In genomic region chr10:43081316-43081715, GRCm38 (mm10) we compare ENCODE assay signal across 16 mouse cellular contexts.
DNase-seq lines count a peak whose midpoint lies in the region; ATAC-seq and TF ChIP-seq lines count a peak whose summit lies in the region.
"Had no signal": no experiment of that assay in that cellular context is flagged by ENCODE, and none has a peak within 500 bp of the region (broad histone marks: within the 10 kb centered on the region; RNA-seq: fewer than 3 reads in every experiment).

No protein-coding gene starts in this region.

- no peaks in the 10 kb centered on the region for H3K9me3 ChIP-seq in forebrain, embryonic 16.5 days (ENCODE audit: control insufficient read depth, low read length)
- H3K9me3 ChIP-seq in forebrain, embryonic 12.5 days: no peaks in the 10 kb centered on the region
- no peaks in the 10 kb centered on the region for H3K9me3 ChIP-seq in lung, embryonic 14.5 days (ENCODE audit: low read depth, low read length)
- H3K9me3 ChIP-seq: embryonic facial prominence, embryonic 12.5 days; forebrain, embryonic 15.5 days; megakaryocyte, embryonic 14.5 days had no signal

- WGBS in forebrain, embryonic 16.5 days: 37% methylated on average over 3 of the region's 3 CpGs
- 77% methylated on average over 3 of the region's 3 CpGs for WGBS in forebrain, embryonic 12.5 days
- 72% methylated on average over 3 of the region's 3 CpGs for WGBS in lung, embryonic 14.5 days

- no peak overlapping the region for H3K4me2 ChIP-seq in forebrain, embryonic 16.5 days (ENCODE audit: low read length)
- H3K4me2 ChIP-seq in forebrain, embryonic 12.5 days: no peak overlapping the region
- H3K4me2 ChIP-seq in lung, embryonic 14.5 days: no peak overlapping the region
- H3K4me2 ChIP-seq: embryonic facial prominence, embryonic 12.5 days; forebrain, embryonic 15.5 days had no signal

- TF ChIP-seq CTCF in lung, embryonic 14.5 days (IDR thresholded peaks at IDR 0.05; ENCODE audit: low read depth): no peak

- peaks cover 28% of the 10 kb centered on the region for H3K4me1 ChIP-seq in forebrain, embryonic 16.5 days (replicated peaks; ENCODE audit: control insufficient read depth, insufficient read depth, low read length)
- H3K4me1 ChIP-seq in forebrain, embryonic 12.5 days: peaks cover 24% of the 10 kb centered on the region
- no peaks in the 10 kb centered on the region for H3K4me1 ChIP-seq in lung, embryonic 14.5 days (ENCODE audit: insufficient read depth)
- H3K4me1 ChIP-seq: embryonic facial prominence, embryonic 12.5 days; megakaryocyte, embryonic 14.5 days had no signal

- H3K4me3 ChIP-seq in forebrain, embryonic 16.5 days (replicated peaks; ENCODE audit: low read length): no peak overlapping the region
- no peak overlapping the region for H3K4me3 ChIP-seq in forebrain, embryonic 12.5 days (replicated peaks)
- no peak overlapping the region for H3K4me3 ChIP-seq in lung, embryonic 14.5 days (ENCODE audit: low read depth, low read length)
- H3K4me3 ChIP-seq: embryonic facial prominence, embryonic 12.5 days; forebrain, embryonic 15.5 days; left cerebral cortex, adult 2 months; megakaryocyte, embryonic 14.5 days had no signal

- H3K9ac ChIP-seq in forebrain, embryonic 16.5 days (replicated peaks; ENCODE audit: low read depth, low read length): no peak overlapping the region
- H3K9ac ChIP-seq in forebrain, embryonic 12.5 days: no peak overlapping the region
- no peak overlapping the region for H3K9ac ChIP-seq in lung, embryonic 14.5 days
- H3K9ac ChIP-seq: embryonic facial prominence, embryonic 12.5 days; forebrain, embryonic 15.5 days had no signal

- H3K36me3 ChIP-seq in forebrain, embryonic 16.5 days (ENCODE audit: control insufficient read depth, insufficient read depth): no peaks in the 10 kb centered on the region
- H3K36me3 ChIP-seq in forebrain, embryonic 12.5 days (replicated peaks): no peaks in the 10 kb centered on the region
- no peaks in the 10 kb centered on the region for H3K36me3 ChIP-seq in lung, embryonic 14.5 days (ENCODE audit: insufficient read depth)
- H3K36me3 ChIP-seq: embryonic facial prominence, embryonic 12.5 days; forebrain, embryonic 15.5 days had no signal

- no peak overlapping the region for H3K27ac ChIP-seq in forebrain, embryonic 16.5 days (ENCODE audit: low read length)
- H3K27ac ChIP-seq in forebrain, embryonic 12.5 days: no peak overlapping the region
- H3K27ac ChIP-seq in lung, embryonic 14.5 days (ENCODE audit: low read depth): no peak overlapping the region
- H3K27ac ChIP-seq: embryonic facial prominence, embryonic 12.5 days; forebrain, embryonic 15.5 days; kidney, postnatal 0 days had no signal

- H3K27me3 ChIP-seq in forebrain, embryonic 16.5 days (replicated peaks; ENCODE audit: control insufficient read depth, insufficient read depth, low read length): no peaks in the 10 kb centered on the region
- H3K27me3 ChIP-seq in forebrain, embryonic 12.5 days: no peaks in the 10 kb centered on the region
- no peaks in the 10 kb centered on the region for H3K27me3 ChIP-seq in lung, embryonic 14.5 days (ENCODE audit: insufficient read depth, low read length)
- H3K27me3 ChIP-seq: embryonic facial prominence, embryonic 12.5 days; forebrain, embryonic 15.5 days had no signal

- peak; percentile 17 for DNase-seq in lung, embryonic 14.5 days
- no peak for DNase-seq in lung, postnatal 25 days (ENCODE audit: low spot score)
- DNase-seq in adrenal gland, postnatal 14 days: peak; percentile 54
- peak; percentile 35 for DNase-seq in right cerebral cortex, postnatal 4 days
- no peak for DNase-seq in layer of hippocampus, adult 11-12 months (ENCODE audit: low spot score)
- DNase-seq: gastrocnemius, postnatal 36 days; lung, adult 2 months; spleen, adult 18-20 months had no signal

- ATAC-seq in forebrain, embryonic 16.5 days: peak; percentile 9; the same call in 1 of the 2 replicates
- no peak for ATAC-seq in forebrain, embryonic 12.5 days (ENCODE audit: low FRiP score)
- no peak for ATAC-seq in lung, embryonic 14.5 days (ENCODE audit: insufficient read depth)
- ATAC-seq: forebrain, embryonic 15.5 days; inflammation-experienced regulatory T-cells, adult 6 months had no signal

Comparison
In these comparisons a context has a peak if more than half of its experiments do, and no peak if none do; other contexts are left out.
1. DNase-seq: peak in lung, embryonic 14.5 days (single experiment), adrenal gland, postnatal 14 days (single experiment) and right cerebral cortex, postnatal 4 days (single experiment); none in lung, postnatal 25 days (single experiment) and layer of hippocampus, adult 11-12 months (single experiment).